Mouse (Mus musculus) adrenal gland, adult (tissue): ENCODE measurements around the gene Nek8.
"Not testable (repeated sequence)": the region's sequence is repeated elsewhere in the genome, so short reads cannot be mapped to it uniquely, and the experiment has no call there.

ENCODE experiments used
- DNase-seq, 2 experiments: peaks; one replicate each; pipeline ENCODE4 v3.0.0; 2022 to 2023; ENCODE audit warnings: low spot score in 1 of 2; ENCODE audit not compliant: inconsistent age in 2 of 2

Nek8 gene

DNA sequence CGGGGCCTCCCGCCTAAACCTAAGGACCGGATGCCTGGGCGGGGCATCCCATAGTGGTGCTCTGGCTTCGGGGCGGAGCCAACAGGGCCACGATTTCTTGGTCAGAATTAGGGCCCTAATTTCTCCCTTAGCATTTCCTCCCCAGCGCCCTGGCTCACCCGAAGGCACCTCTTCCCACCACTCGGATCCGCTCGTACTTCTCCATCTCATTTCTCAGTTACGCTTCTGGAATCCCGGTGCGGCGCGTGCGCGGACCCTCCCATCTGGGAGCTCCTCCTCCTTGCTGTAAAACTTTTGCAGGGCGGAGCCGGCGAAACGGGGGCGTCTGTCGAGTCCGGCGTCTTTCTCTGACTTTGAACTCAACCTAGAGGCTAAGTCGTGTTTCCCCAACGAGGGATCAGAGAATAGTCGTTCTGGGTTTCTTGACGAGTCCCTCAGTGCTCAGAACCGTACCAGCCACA, at the start of gene Nek8, which contains the start of gene Tlcd1:
TSS of gene Nek8 (minus strand) at position 274 of the 461 bp plus-strand sequence.
TSS of gene Tlcd1 (plus strand) at position 310 of the 461 bp plus-strand sequence.
- peak; percentile 95 to 98 for DNase-seq

- DNase-seq = no peak
Observed at GRCm38 (mm10) chr11:78223586-78223985, 47.1 kb upstream of the Nek8 start.

DNA sequence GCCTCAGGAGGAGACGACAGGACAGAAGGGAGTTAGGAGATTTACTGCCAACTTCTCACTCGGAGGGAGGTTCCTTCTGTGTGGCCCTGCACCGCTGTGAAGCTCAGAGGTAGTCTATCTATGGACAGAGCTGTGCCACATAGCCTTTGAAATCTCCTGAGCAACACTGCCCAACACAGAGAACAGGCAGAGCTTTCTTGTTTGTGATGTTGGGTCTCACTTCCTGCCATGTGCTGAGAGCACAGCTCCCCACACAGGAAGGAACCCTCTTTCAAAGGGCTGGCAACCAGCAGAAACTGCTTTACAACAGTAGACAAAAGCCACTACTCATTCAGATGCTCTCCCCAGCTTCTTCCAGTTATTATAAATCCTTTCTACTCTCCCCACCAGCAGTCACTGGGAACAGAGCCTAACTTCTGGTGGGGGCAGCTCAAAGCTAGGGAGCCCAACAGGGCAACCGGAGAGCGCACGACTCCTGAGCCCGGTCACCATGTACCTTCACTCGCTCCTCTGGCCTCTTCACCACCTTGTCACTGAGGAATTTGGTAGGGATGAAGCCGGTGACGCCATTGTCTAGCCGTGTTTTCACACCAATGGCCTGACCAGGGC, 39.3 kb upstream of the Nek8 start:
- no peak for DNase-seq

DNA sequence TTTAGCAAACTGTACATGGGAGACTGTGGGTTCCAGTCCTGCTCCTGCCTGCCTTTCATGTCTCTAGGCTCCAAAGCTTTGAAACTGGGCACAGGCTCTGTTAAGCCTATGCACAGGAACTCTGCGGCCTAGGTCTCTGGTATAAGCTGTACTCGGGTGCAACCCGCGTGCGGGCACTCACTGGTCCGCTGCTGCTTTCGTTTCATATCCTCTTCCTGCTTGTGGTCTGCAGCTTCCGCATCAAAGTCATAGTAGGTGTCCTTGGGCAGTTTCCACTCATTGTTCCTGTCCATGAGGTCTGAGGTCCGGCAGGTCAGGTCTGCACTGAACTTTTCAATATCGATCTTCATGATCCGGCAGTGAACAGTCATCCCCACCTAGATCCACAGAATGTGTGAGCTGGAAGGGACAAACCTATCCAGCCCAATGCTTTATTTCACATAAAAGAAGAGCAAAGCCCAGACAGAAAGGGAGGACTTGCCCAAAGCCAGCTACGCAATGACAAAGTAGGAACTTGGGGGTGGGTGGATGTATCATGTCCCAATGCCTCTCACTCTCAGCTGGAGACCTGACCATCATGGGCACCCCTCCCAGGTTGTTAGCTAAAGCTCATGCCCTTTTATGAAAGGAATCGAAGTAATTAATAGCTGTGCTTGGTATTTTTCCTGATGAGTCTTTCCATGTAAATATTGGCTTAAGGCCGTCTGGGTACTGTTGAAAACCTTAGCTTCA, 36.8 kb upstream of the Nek8 start:
- DNase-seq = no peak

DNA sequence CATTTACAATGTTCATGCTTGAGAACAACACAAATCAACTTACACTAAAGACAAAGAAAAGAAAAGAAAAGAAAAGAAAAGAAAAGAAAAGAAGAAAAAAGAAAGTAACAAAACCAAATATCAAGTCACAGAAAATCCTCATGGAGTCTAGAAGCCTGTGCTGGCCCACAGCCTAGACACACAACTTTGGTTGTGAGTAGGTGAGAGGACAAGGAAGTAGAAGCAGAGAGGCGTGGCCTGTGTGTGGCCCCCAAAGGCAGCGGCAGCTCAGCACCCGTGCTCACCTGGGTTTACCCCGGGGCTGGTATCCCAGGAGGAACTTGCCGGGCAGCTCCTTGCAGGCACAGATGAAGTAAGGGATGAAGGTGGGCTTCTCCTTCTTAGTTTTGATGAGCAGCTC, 35.0 kb upstream of the Nek8 start:
- DNase-seq = no peak

- peak in 1 of 2 experiments; percentile 72 for DNase-seq
Observed at GRCm38 (mm10) chr11:78210615-78211014, 34.1 kb upstream of the Nek8 start.

DNA sequence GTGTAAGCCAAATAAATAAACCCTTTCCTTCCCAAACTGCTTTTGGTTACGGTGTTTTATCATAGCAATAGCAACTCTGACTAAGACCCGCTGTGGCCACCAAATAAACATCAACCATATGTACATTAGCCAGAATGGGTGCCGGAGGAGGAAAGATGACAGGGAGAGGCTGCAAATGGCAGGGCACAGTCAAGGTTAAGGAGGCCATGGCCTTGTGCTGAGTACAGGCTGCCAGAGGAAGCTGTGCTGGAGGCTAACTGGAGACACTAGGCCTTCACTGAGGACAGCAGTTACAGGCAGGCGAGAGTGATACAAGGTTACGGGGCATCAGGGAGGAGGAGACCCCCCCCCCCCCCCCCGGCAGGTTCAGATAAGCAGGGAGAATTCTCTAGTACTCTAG, 33.4 kb upstream of the Nek8 start:
- DNase-seq = peak; percentile 67 to 85

DNA sequence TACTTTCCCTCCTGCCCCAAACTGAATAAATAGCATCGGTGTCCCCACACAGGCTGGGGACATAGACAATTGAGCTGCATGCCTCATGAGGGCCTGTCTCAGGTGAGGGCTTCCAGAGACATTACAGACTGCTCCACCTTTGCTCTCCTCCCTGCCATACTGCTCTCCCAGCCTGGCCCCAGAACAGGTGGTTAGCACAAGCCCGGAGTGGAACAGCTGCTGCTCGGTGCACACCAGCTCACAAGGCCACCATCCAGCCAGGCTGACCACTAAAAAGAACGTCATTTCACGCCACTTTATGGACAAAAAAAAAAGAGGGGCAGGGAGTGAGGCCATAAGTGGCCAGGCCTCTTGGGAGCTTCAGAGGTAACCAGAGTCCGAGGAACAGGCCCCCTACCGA, 30.7 kb upstream of the Nek8 start:
- DNase-seq = no peak

DNA sequence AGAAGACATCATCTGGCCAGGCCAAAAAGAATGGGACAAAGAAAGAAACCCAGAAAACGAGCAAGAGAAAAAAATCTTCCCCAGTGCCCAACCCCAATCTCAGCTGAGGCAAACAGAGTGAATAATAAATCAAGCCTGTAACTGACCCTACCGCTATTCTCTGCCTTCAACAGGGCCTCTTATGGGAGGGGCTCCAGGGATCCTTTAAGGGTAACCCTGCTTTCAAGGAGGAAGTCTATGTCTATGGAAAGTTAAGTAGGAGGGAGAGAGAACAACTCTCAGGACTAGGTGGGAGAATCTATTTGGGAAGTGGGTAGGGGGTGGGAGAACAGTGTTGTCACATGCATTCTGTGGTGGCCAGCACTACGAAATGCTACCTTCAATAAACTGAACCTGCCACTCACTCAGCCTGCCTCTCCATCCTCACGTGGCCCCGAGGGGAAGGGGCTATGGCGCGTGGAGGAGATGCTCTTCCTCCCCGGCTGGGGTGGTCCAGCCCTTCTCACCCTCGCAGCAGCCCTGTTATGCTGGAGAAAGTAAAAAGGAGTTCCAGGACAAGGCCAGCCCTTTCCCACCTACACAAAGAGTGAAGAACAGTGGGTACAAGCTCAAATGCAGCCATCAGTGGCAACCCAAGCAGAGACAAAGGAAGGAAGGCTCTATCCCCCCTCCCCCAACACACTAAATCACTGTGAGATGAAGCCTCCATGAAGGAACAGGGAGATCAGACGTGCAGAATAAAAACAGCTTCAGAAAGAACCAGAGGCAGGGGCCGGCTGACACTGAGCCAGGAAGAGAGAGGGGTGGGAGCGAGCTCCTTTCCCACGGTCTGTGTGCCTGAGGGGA, 29.1 kb upstream of the Nek8 start:
- no peak for DNase-seq

GRCm38 (mm10) chr11:78204287-78204686, 27.8 kb upstream of the Nek8 start:
- DNase-seq = peak; percentile 48 to 84

GRCm38 (mm10) chr11:78202372-78202771, 25.9 kb upstream of the Nek8 start:
- DNase-seq = no peak

DNA sequence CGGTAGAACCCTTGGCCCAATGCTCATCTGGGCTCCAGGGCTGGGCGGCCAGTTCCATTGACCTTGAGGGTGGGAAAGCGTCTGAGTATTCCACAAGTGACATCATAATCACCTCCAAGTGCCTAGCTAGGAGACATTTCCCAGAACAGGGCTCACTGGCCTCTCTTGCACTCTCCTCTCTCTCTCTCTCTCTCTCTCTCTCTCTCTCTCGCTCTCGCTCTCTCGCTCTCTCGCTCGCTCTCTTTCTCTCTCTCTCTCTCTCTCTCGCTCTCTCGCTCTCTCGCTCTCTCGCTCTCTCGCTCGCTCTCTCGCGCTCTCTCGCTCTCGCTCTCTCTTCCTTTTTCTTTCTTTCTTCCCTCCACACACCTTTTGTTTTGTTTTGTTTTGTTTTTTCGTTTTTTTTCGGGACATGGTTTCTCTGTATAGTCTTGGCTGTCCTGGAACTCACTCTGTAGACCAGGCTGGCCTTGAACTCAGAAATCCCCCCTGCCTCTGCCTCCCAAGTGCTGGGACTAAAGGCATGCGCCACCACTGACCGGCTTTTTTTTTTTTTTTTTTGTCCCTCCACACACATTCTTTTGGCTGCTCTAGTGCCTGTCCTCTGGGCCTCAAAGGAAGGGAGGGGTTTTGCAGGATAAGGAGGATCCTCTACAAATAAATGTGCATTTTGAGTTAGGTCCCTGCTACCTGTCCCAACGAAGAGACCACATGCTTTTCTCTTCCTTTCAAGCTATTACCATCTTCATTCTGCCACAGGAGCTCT, 18.8 kb upstream of the Nek8 start:
- no peak for DNase-seq

GRCm38 (mm10) chr11:78194411-78195100, 18.1 kb upstream of the Nek8 start:
- peak; percentile 87 to 97 for DNase-seq

GRCm38 (mm10) chr11:78193113-78193512, 16.6 kb upstream of the Nek8 start, which contains the start of gene Proca1:
Gene Proca1 (plus strand): TSS chr11:78193392.
- no peak for DNase-seq

DNA sequence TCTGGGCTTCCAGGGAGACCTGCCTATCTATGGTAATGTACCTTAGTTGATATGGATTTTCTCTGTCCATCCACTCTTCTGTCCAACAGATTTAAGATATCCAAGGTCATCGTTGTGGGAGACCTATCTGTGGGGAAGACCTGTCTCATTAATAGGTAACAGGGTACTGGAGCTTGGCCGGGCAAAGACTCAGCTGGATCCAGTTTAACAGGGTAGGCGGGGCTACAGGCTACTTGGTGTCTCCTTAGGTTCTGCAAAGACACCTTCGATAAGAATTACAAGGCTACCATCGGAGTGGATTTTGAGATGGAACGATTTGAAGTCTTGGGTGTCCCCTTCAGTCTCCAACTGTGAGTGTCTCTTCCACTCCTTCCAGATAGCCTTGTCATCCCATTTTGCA, 13.6 kb upstream of the Nek8 start:
- DNase-seq = peak in 1 of 2 experiments; percentile 43

- peak; percentile 79 to 88 for DNase-seq
Observed at GRCm38 (mm10) chr11:78189234-78190040, 13.0 kb upstream of the Nek8 start.

GRCm38 (mm10) chr11:78188331-78189233, 12.1 kb upstream of the Nek8 start, which contains the start of gene Rab34:
Gene Rab34 (plus strand): TSS chr11:78188430.
- DNase-seq = peak; percentile 83 to 93

- DNase-seq = not testable (repeated sequence)
Observed at GRCm38 (mm10) chr11:78184702-78185101, 8.2 kb upstream of the Nek8 start.
